Mouse (Mus musculus) ES-E14 (cell line): Measurements from ENCODE around the gene Mfn1.

Source experiments
- CHD2 ChIP-seq: IDR thresholded peaks from 2 replicates; pipeline ENCODE4 v1.6.1; 2014; ENCODE audit warnings: mild to moderate bottlenecking, low read depth, low read length, inconsistent platforms
- HCFC1 ChIP-seq: IDR thresholded peaks from 2 replicates; pipeline ENCODE4 v1.6.1; 2012; ENCODE audit warnings: low read length, inconsistent platforms, borderline replicate concordance; ENCODE audit not compliant: insufficient read depth
- MAFK ChIP-seq: IDR thresholded peaks from 2 replicates; pipeline ENCODE4 v1.6.1; 2014; ENCODE audit warnings: mild to moderate bottlenecking, low read depth, low read length, inconsistent platforms; ENCODE audit not compliant: insufficient read depth
- ZC3H11A ChIP-seq: IDR thresholded peaks from 2 replicates; pipeline ENCODE4 v1.6.1; 2012; ENCODE audit warnings: low read depth, mild to moderate bottlenecking, inconsistent platforms, low read length, borderline replicate concordance
- ZNF384 ChIP-seq: IDR thresholded peaks from 2 replicates; pipeline ENCODE4 v1.6.1; 2012; ENCODE audit warnings: low read depth, low read length, inconsistent platforms

GRCm38 (mm10) chr3:32530041-32530440 is 776 bp downstream of the Mfn1 start:
- no peak for TF ChIP-seq HCFC1
- no peak for TF ChIP-seq ZC3H11A
- TF ChIP-seq MAFK: no peak
- TF ChIP-seq CHD2: no peak
- no peak for TF ChIP-seq ZNF384
